ENCODE assay signal across 9 mouse cellular contexts in genomic region chr2:105680146-105680998, GRCm38 (mm10). TPM values are rescaled to one million over a fixed set of nuclear protein-coding genes. Genes with fewer than 3 reads are reported as not detected.
DNase-seq lines count a peak whose midpoint lies in the region; ATAC-seq and TF ChIP-seq lines count a peak whose summit lies in the region.
"Had no signal": no experiment of that assay in that cellular context is flagged by ENCODE, and none has a peak within 500 bp of the region (broad histone marks: within the 10 kb centered on the region; RNA-seq: fewer than 3 reads in every experiment).

No protein-coding gene starts in this region.

- under 1% methylated on average over 24 of the region's 24 CpGs for WGBS in hindbrain, embryonic 10.5 days
- 3% methylated on average over 24 of the region's 24 CpGs for WGBS in midbrain, postnatal 0 days

- peaks cover 60% of the 10 kb centered on the region for H3K4me1 ChIP-seq in hindbrain, embryonic 10.5 days (replicated peaks)
- no peaks in the 10 kb centered on the region for H3K4me1 ChIP-seq in midbrain, postnatal 0 days (ENCODE audit: insufficient read depth, low read length)

- H3K4me3 ChIP-seq in hindbrain, embryonic 10.5 days: peak overlapping the region; percentile 73
- H3K4me3 ChIP-seq in midbrain, postnatal 0 days (ENCODE audit: low read depth, low read length): no peak overlapping the region; the same call in 1 of the 2 replicates
- H3K4me3 ChIP-seq: heart, embryonic 13.5 days had no signal

- peaks cover 7% of the 10 kb centered on the region; the same call in 1 of the 2 replicates for H3K36me3 ChIP-seq in hindbrain, embryonic 10.5 days
- no peaks in the 10 kb centered on the region for H3K36me3 ChIP-seq in midbrain, postnatal 0 days (ENCODE audit: insufficient read depth, low read length)
- H3K36me3 ChIP-seq: heart, embryonic 13.5 days had no signal

- H3K4me2 ChIP-seq in midbrain, postnatal 0 days (ENCODE audit: low read depth, low read length, poor library complexity, severe bottlenecking): peak overlapping the region; percentile 29
- H3K4me2 ChIP-seq: heart, embryonic 13.5 days had no signal

- H3K9ac ChIP-seq in midbrain, postnatal 0 days (replicated peaks; ENCODE audit: low read length, poor library complexity, severe bottlenecking): no peak overlapping the region
- H3K9ac ChIP-seq: heart, embryonic 13.5 days had no signal

- peak; percentile 68 for DNase-seq in cerebellum, adult 9-10 months
- DNase-seq in cerebellum, postnatal 4 days (ENCODE audit: low spot score in 2 of 2): no peak
- peak; percentile 71 to 80 for DNase-seq in cerebellum, postnatal 14 days
- peak; percentile 61 for DNase-seq in hindbrain, embryonic 10.5 days (ENCODE audit: low spot score)
- DNase-seq in midbrain, postnatal 0 days (ENCODE audit: low spot score): peak; percentile 74
- DNase-seq in layer of hippocampus, postnatal 14 days (ENCODE audit: low spot score in 2 of 2): no peak
- DNase-seq in urinary bladder, postnatal 36 days (ENCODE audit: low spot score in 2 of 2): no peak

- H3K27ac ChIP-seq in hindbrain, embryonic 10.5 days: peak overlapping the region; percentile 79
- no peak overlapping the region for H3K27ac ChIP-seq in midbrain, postnatal 0 days (ENCODE audit: low read depth, low read length)
- H3K27ac ChIP-seq: heart, embryonic 13.5 days had no signal

- no peaks in the 10 kb centered on the region for H3K9me3 ChIP-seq in hindbrain, embryonic 10.5 days
- no peaks in the 10 kb centered on the region for H3K9me3 ChIP-seq in midbrain, postnatal 0 days (ENCODE audit: low read length)
- H3K9me3 ChIP-seq: heart, embryonic 13.5 days had no signal

- peaks cover 99% of the 10 kb centered on the region for H3K27me3 ChIP-seq in hindbrain, embryonic 10.5 days (ENCODE audit: insufficient read depth, poor library complexity, severe bottlenecking)
- peaks cover 84% of the 10 kb centered on the region for H3K27me3 ChIP-seq in midbrain, postnatal 0 days (ENCODE audit: insufficient read depth, low read length)

- no peak for TF ChIP-seq CTCF in midbrain, postnatal 0 days (IDR thresholded peaks at IDR 0.05)

- 0 out of 2 replicates have a peak, but pooled peaks have one; percentile 20 for ATAC-seq in midbrain, postnatal 0 days (ENCODE audit: low FRiP score)
- no peak for ATAC-seq in frontal cortex, adult (ENCODE audit: low TSS enrichment)

RNA-seq across cellular contexts. Expression of gene Pax6, which starts 11.7 kb away (rescaled TPM):
- 24.7 and 27.0 TPM in 2 replicates for polyA plus RNA-seq in hindbrain, embryonic 10.5 days (2016; fragmentation: Nextera tagmentation; extraction: Ambion mirVana)
- total RNA-seq in midbrain, postnatal 0 days (2014; rRNA removed): 15.4 and 27.1 TPM in 2 replicates
- polyA plus RNA-seq in midbrain, postnatal 0 days (2015; fragmentation: Nextera tagmentation; extraction: Ambion mirVana): 6.9 and 11.3 TPM in 2 replicates
- 10 to 100 TPM; 11.1 to 11.2 TPM for total RNA-seq in layer of hippocampus, postnatal 14 days (2021)

Comparison
In these comparisons a context has a peak if more than half of its experiments do, and no peak if none do; other contexts are left out.
1. DNase-seq: peak in cerebellum, adult 9-10 months (single experiment), cerebellum, postnatal 14 days (2 of 2), hindbrain, embryonic 10.5 days (single experiment) and midbrain, postnatal 0 days (single experiment); none in cerebellum, postnatal 4 days (0 of 2), layer of hippocampus, postnatal 14 days (0 of 2) and urinary bladder, postnatal 36 days (0 of 2).